Mouse (Mus musculus) cerebellum, adult 2 months (tissue): ENCODE results near the gene Psmd13.

Experiments used
- CTCF ChIP-seq: fragments of 200-500 bp; IDR thresholded peaks from 2 replicates; pipeline ENCODE4 v1.5.1; 2011; ENCODE audit warnings: low read depth, mild to moderate bottlenecking, control low read depth, low read length, moderate library complexity, borderline replicate concordance; ENCODE audit not compliant: insufficient read depth
- POLR2A ChIP-seq: fragments of 200-500 bp; IDR thresholded peaks from 2 replicates; pipeline ENCODE4 v1.6.1; 2011; ENCODE audit warnings: low read length, control low read depth, borderline replicate concordance; ENCODE audit not compliant: insufficient read depth

DNA sequence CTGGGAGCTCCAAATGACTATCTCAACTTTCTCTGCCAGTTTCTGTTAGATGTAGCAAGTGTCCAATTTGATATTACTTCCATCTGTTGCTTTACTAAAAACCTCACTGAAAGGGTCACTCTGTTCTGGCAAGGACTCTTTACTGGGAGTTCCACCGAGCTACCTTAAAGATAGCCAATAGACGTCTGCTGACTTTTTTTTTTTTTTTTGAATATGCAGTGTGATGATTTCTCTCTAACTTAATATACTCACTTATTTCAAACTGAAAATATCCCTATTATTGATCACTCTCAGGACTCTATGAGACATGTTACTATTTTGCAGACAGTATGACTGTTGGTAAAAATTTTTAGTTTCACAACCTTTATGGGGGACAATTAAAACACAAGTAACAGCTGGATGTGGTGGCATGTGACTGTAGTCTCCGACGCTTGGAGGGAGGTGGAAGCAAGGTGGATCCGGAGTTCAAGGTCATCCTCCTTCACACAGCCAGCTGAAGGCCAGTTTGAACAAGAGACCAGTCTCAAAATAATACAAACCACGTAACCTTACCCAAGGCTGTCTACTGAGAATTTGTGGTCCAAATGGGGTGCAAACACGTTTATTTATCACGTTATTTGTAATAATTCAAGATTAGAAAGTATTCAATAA, 778 bp upstream of the Psmd13 start:
- no peak for TF ChIP-seq CTCF
- no peak for TF ChIP-seq POLR2A
